Mouse (Mus musculus): ENCODE results near the gene Hmcn1. TPM values are rescaled to one million over a fixed set of nuclear protein-coding genes. Genes with fewer than 3 reads are reported as not detected.

Gene Hmcn1
- total and polyA plus RNA-seq, 3 experiments = not detected

- no peak overlapping the region for H3K4me3 ChIP-seq (ENCODE audit: control insufficient read depth in 1 of 2, insufficient read depth in 1 of 2, low read depth in 2 of 2, low read length in 2 of 2)
- no peaks in the 10 kb centered on the region for H3K36me3 ChIP-seq (ENCODE audit: control insufficient read depth in 1 of 2, insufficient read depth in 2 of 2, low read length in 2 of 2)
- H3K27me3 ChIP-seq (ENCODE audit: control insufficient read depth in 1 of 2, insufficient read depth in 2 of 2, low read length in 2 of 2) = peaks cover 1 to 4% of the 10 kb centered on the region in 2 experiments
- no peak for DNase-seq (ENCODE audit: low read depth, low spot score)
- no peak for TF ChIP-seq NELFE (IDR thresholded peaks at IDR 0.05; ENCODE audit: low read depth, low read length)
- TF ChIP-seq KAT2A (conservative IDR thresholded peaks at IDR 0.05; ENCODE audit: low read depth, low read length) = no peak
- TF ChIP-seq POLR2AphosphoS5 (IDR thresholded peaks at IDR 0.05; ENCODE audit: borderline replicate concordance, low read depth, low read length) = no peak
- TF ChIP-seq GABPA (IDR thresholded peaks at IDR 0.05; ENCODE audit: low read depth, low read length) = no peak
- TF ChIP-seq ZC3H11A (IDR thresholded peaks at IDR 0.05; ENCODE audit: low read depth, low read length) = no peak
- no peak for TF ChIP-seq CHD1 (IDR thresholded peaks at IDR 0.05; ENCODE audit: low read depth, low read length)
- TF ChIP-seq MYB (IDR thresholded peaks at IDR 0.05; ENCODE audit: low read depth, low read length) = no peak
- no peak for TF ChIP-seq ZMIZ1 (IDR thresholded peaks at IDR 0.05; ENCODE audit: low read depth, low read length)
- TF ChIP-seq MAX (IDR thresholded peaks at IDR 0.05; ENCODE audit: low read length) = no peak
- no peak for TF ChIP-seq TBP (IDR thresholded peaks at IDR 0.05; ENCODE audit: low read depth, low read length)
- TF ChIP-seq MAZ (IDR thresholded peaks at IDR 0.05; ENCODE audit: low read depth, low read length) = no peak
- TF ChIP-seq USF2 (IDR thresholded peaks at IDR 0.05; ENCODE audit: borderline replicate concordance in 1 of 2, insufficient read depth in 1 of 2, low read depth in 1 of 2, low read length in 2 of 2) = no peak
- TF ChIP-seq SMC3 (IDR thresholded peaks at IDR 0.05; ENCODE audit: low read depth, low read length) = no peak
- no peak for TF ChIP-seq POLR2AphosphoS2 (IDR thresholded peaks at IDR 0.05; ENCODE audit: low read length)
- TF ChIP-seq UBTF (IDR thresholded peaks at IDR 0.05; ENCODE audit: borderline replicate concordance, insufficient read depth, low read depth, low read length) = no peak
- no peak for TF ChIP-seq USF1 (IDR thresholded peaks at IDR 0.05; ENCODE audit: low read depth, low read length)
- TF ChIP-seq TAL1 (IDR thresholded peaks at IDR 0.05; ENCODE audit: low read length) = no peak
- TF ChIP-seq HCFC1 (IDR thresholded peaks at IDR 0.05; ENCODE audit: low read depth, low read length) = no peak
- no peak for TF ChIP-seq RCOR1 (IDR thresholded peaks at IDR 0.05; ENCODE audit: low read depth, low read length)
- H3K9me3 ChIP-seq (replicated peaks; ENCODE audit: insufficient read depth, low read length) = no peaks in the 10 kb centered on the region
- no peak overlapping the region for H3K27ac ChIP-seq (ENCODE audit: control insufficient read depth, low read depth, low read length)
- no peaks in the 10 kb centered on the region for H3K4me1 ChIP-seq (ENCODE audit: control insufficient read depth in 1 of 2, insufficient read depth in 2 of 2, low read length in 2 of 2)
- H3K9ac ChIP-seq (ENCODE audit: control insufficient read depth, low read depth, low read length, poor library complexity, severe bottlenecking) = no peak overlapping the region
- H3K79me2 ChIP-seq (ENCODE audit: control insufficient read depth, insufficient read depth, low read length, poor library complexity) = no peaks in the 10 kb centered on the region
These were observed 119.2 kb downstream of the Hmcn1 start for GRCm38 (mm10) chr1:150874025-150874424.

- H3K27ac ChIP-seq (ENCODE audit: control insufficient read depth, low read depth, low read length) = no peak overlapping the region
- peaks cover 1 to 4% of the 10 kb centered on the region in 2 experiments for H3K27me3 ChIP-seq (ENCODE audit: control insufficient read depth in 1 of 2, insufficient read depth in 2 of 2, low read length in 2 of 2)
- no peaks in the 10 kb centered on the region for H3K36me3 ChIP-seq (ENCODE audit: control insufficient read depth in 1 of 2, insufficient read depth in 2 of 2, low read length in 2 of 2)
- no peaks in the 10 kb centered on the region for H3K79me2 ChIP-seq (ENCODE audit: control insufficient read depth, insufficient read depth, low read length, poor library complexity)
- H3K9me3 ChIP-seq (replicated peaks; ENCODE audit: insufficient read depth, low read length) = no peaks in the 10 kb centered on the region
- TF ChIP-seq KAT2A (conservative IDR thresholded peaks at IDR 0.05; ENCODE audit: low read depth, low read length) = no peak
- TF ChIP-seq NRF1 (IDR thresholded peaks at IDR 0.05; ENCODE audit: insufficient read depth, low read depth, low read length, poor library complexity, severe bottlenecking) = no peak
- no peak for TF ChIP-seq GATA1 (IDR thresholded peaks at IDR 0.05; ENCODE audit: low read depth, low read length)
- TF ChIP-seq ETS1 (IDR thresholded peaks at IDR 0.05; ENCODE audit: low read depth, low read length) = no peak
- no peak for TF ChIP-seq MAZ (IDR thresholded peaks at IDR 0.05; ENCODE audit: low read depth, low read length)
- no peak for TF ChIP-seq BHLHE40 (IDR thresholded peaks at IDR 0.05; ENCODE audit: borderline replicate concordance, low read depth, low read length)
- no peak for TF ChIP-seq NELFE (IDR thresholded peaks at IDR 0.05; ENCODE audit: low read depth, low read length)
- TF ChIP-seq RCOR1 (IDR thresholded peaks at IDR 0.05; ENCODE audit: low read depth, low read length) = no peak
- no peak for TF ChIP-seq MYC (IDR thresholded peaks at IDR 0.05; ENCODE audit: low read depth, low read length)
- DNase-seq (ENCODE audit: low read depth, low spot score) = no peak
- H3K9ac ChIP-seq (ENCODE audit: control insufficient read depth, low read depth, low read length, poor library complexity, severe bottlenecking) = no peak overlapping the region
- H3K4me3 ChIP-seq (ENCODE audit: control insufficient read depth in 1 of 2, insufficient read depth in 1 of 2, low read depth in 2 of 2, low read length in 2 of 2) = no peak overlapping the region
- H3K4me1 ChIP-seq (ENCODE audit: control insufficient read depth in 1 of 2, insufficient read depth in 2 of 2, low read length in 2 of 2) = no peaks in the 10 kb centered on the region
These were observed 120.0 kb downstream of the Hmcn1 start for GRCm38 (mm10) chr1:150873231-150873630.
